Mouse (Mus musculus): Measurements from ENCODE around the gene C1qtnf2.

C1qtnf2 gene

GRCm38 (mm10) chr11:43483122-43483792 lies 9.2 kb downstream of the C1qtnf2 start:
- no peak for DNase-seq (ENCODE audit: low read depth, low spot score)

- no peak for DNase-seq (ENCODE audit: low read depth, low spot score)
Measured at GRCm38 (mm10) chr11:43484057-43484456, 10.0 kb downstream of the C1qtnf2 start.

GRCm38 (mm10) chr11:43484652-43485051 lies 10.6 kb downstream of the C1qtnf2 start:
- no peak for DNase-seq (ENCODE audit: low read depth, low spot score)

GRCm38 (mm10) chr11:43485855-43486254 lies 11.8 kb downstream of the C1qtnf2 start:
- no peak for DNase-seq (ENCODE audit: low read depth, low spot score)

- DNase-seq (ENCODE audit: low read depth, low spot score), result peak; percentile 39
Measured at GRCm38 (mm10) chr11:43492663-43493062, 18.6 kb downstream of the C1qtnf2 start.

- peak; percentile 44 for DNase-seq (ENCODE audit: low read depth, low spot score)
Measured at GRCm38 (mm10) chr11:43493815-43494409, 19.8 kb downstream of the C1qtnf2 start.

- no peak for DNase-seq (ENCODE audit: low read depth, low spot score)
Measured at GRCm38 (mm10) chr11:43495037-43495436, 21.0 kb downstream of the C1qtnf2 start.

GRCm38 (mm10) chr11:43495532-43495931 lies 21.5 kb downstream of the C1qtnf2 start:
- DNase-seq (ENCODE audit: low read depth, low spot score), result no peak

- no peak for DNase-seq (ENCODE audit: low read depth, low spot score)
Measured at GRCm38 (mm10) chr11:43501256-43501655, 27.2 kb downstream of the C1qtnf2 start.

GRCm38 (mm10) chr11:43505188-43505587 lies 31.1 kb downstream of the C1qtnf2 start:
- no peak for DNase-seq (ENCODE audit: low read depth, low spot score)

- DNase-seq (ENCODE audit: low read depth, low spot score), result no peak
Measured at GRCm38 (mm10) chr11:43507976-43508375, 33.9 kb downstream of the C1qtnf2 start.

GRCm38 (mm10) chr11:43509878-43510277 lies 35.8 kb downstream of the C1qtnf2 start:
- no peak for DNase-seq (ENCODE audit: low read depth, low spot score)

GRCm38 (mm10) chr11:43512661-43513190 lies 38.6 kb downstream of the C1qtnf2 start:
- no peak for DNase-seq (ENCODE audit: low read depth, low spot score)

GRCm38 (mm10) chr11:43516344-43517021 lies 42.4 kb downstream of the C1qtnf2 start:
- no peak for DNase-seq (ENCODE audit: low read depth, low spot score)

- DNase-seq (ENCODE audit: low read depth, low spot score), result no peak
Measured at GRCm38 (mm10) chr11:43517641-43518040, 43.6 kb downstream of the C1qtnf2 start.

- DNase-seq (ENCODE audit: low read depth, low spot score), result no peak
Measured at GRCm38 (mm10) chr11:43518086-43518485, 44.0 kb downstream of the C1qtnf2 start.

- no peak for DNase-seq (ENCODE audit: low read depth, low spot score)
Measured at GRCm38 (mm10) chr11:43518821-43519220, 44.7 kb downstream of the C1qtnf2 start.

- DNase-seq (ENCODE audit: low read depth, low spot score), result no peak
Measured at GRCm38 (mm10) chr11:43520521-43520920, 46.4 kb downstream of the C1qtnf2 start.

GRCm38 (mm10) chr11:43528078-43528682 lies 54.1 kb downstream of the C1qtnf2 start:
- no peak for DNase-seq (ENCODE audit: low read depth, low spot score)

GRCm38 (mm10) chr11:43528683-43529499 lies 54.8 kb downstream of the C1qtnf2 start, which contains the start of gene Ccnjl:
TSS of gene Ccnjl (plus strand) at chr11:43528784.
- no peak for DNase-seq (ENCODE audit: low read depth, low spot score)

- DNase-seq (ENCODE audit: low read depth, low spot score), result no peak
Measured at GRCm38 (mm10) chr11:43530043-43530442, 56.0 kb downstream of the C1qtnf2 start.
